Mouse (Mus musculus): Measurements from ENCODE around the gene Cyth1. TPM values are rescaled to one million over a fixed set of nuclear protein-coding genes. Genes with fewer than 3 reads are reported as not detected.

Gene Cyth1
- total and polyA plus RNA-seq, 3 experiments: 13.2 to 13.6 TPM; not detected in 1

DNA sequence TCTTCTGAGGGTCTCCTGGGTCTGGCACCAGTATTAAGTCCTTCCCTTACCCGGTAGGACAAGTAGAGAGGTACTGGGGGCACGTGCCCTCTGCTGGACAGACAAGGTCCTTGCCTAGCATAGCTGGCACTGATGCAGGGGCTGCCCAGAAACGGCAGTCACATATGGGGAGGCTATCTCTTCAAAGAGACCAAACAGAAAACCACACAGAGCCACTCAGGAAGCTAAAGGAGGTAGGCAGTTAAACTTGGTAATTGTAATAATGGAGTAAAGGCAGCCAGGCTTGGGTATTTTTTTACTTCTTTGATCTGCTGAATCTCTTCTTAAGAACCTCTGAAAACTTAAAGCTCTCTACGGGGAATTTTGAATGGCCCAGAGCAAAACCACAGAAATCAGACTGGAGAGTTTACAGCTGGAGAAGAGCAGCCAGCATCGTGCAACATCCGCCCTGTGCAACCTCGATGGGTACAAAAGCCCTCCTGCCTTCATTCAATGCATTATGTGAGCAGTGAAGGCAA is 16.0 kb downstream of the Cyth1 start (continued):
- TF ChIP-seq KAT2A (conservative IDR thresholded peaks at IDR 0.05; ENCODE audit: low read depth, low read length) (no peak), CHD2 (IDR thresholded peaks at IDR 0.05; ENCODE audit: low read length) (no peak)

DNA sequence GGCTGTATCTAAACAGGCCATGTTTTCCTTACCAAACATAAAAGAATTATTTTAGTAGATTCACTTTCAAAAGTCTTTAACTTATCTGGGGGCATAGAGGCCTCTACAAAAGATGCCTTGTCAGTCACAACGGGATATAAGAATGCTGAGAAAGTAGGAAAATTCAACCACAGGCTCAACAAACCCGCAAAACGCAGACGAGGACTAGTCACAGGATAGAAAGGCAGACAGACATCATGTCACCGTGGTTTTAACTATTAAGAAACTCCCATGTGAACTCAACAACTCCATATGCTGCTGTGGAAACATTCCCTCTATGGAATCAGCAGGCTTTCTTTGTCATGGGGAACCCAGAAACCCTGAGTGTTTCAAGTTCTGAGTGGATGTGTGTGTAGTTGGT is 18.5 kb downstream of the Cyth1 start:
- peaks cover 26 to 30% of the 10 kb centered on the region in 2 experiments for H3K4me1 ChIP-seq (ENCODE audit: control insufficient read depth in 1 of 2, insufficient read depth in 2 of 2, low read length in 2 of 2)
- H3K79me2 ChIP-seq (ENCODE audit: control insufficient read depth, insufficient read depth, low read length, poor library complexity): peaks cover 5% of the 10 kb centered on the region; the same call in 1 of the 2 replicates
- H3K27ac ChIP-seq (ENCODE audit: control insufficient read depth, low read depth, low read length): no peak overlapping the region

DNA sequence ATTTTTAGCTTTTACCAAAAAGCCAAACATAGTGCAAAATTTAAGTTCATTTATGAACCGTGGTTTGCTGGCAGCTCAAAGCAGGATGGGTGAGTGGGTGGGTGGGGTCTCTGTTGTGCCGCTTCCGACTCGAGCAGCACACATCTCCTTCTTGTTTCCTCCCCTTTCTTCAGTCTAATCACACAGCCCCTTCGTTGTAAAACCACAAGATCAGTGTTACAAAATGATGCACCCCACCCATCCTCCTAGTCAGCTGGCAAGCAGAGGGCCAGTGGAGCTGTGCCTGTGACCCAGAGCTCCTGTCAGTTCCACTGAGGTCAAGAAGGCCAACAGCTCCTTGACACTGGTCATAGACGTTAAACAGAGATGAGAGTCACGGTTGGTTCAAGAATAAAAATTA is 20.7 kb downstream of the Cyth1 start:
- Histone ChIP-seq H3K27ac (ENCODE audit: control insufficient read depth, low read depth, low read length) (peak overlapping the region; percentile 5; the same call in 1 of the 2 replicates), H3K4me3 (ENCODE audit: control insufficient read depth in 1 of 2, insufficient read depth in 1 of 2, low read depth in 2 of 2, low read length in 2 of 2) (peak overlapping the region in 1 of 2 experiments; percentile 34; a peak in 2 of 4 replicates), H3K4me1 (ENCODE audit: control insufficient read depth in 1 of 2, insufficient read depth in 2 of 2, low read length in 2 of 2) (peaks cover 21 to 28% of the 10 kb centered on the region in 2 experiments), H3K9me3 (replicated peaks; ENCODE audit: insufficient read depth, low read length) (no peaks in the 10 kb centered on the region), H3K79me2 (ENCODE audit: control insufficient read depth, insufficient read depth, low read length, poor library complexity) (peaks cover 5% of the 10 kb centered on the region; the same call in 1 of the 2 replicates), H3K27me3 (ENCODE audit: control insufficient read depth in 1 of 2, insufficient read depth in 2 of 2, low read length in 2 of 2) (no peaks in the 10 kb centered on the region), H3K36me3 (ENCODE audit: control insufficient read depth in 1 of 2, insufficient read depth in 2 of 2, low read length in 2 of 2) (peaks cover 0 to 14% of the 10 kb centered on the region in 2 experiments; a peak in 2 of 4 replicates), H3K9ac (ENCODE audit: control insufficient read depth, low read depth, low read length, poor library complexity, severe bottlenecking) (no peak overlapping the region)
- DNase-seq (ENCODE audit: low read depth, low spot score): peak; percentile 79
- TF ChIP-seq EP300 (IDR thresholded peaks at IDR 0.05; ENCODE audit: low read depth in 1 of 2, low read length in 2 of 2) (peak in 1 of 2 experiments; percentile 55; a peak in 2 of 4 replicates), POLR2AphosphoS5 (IDR thresholded peaks at IDR 0.05; ENCODE audit: borderline replicate concordance, low read depth, low read length) (no peak), RAD21 (IDR thresholded peaks at IDR 0.05; ENCODE audit: low read depth, low read length) (no peak), NELFE (IDR thresholded peaks at IDR 0.05; ENCODE audit: low read depth, low read length) (no peak), USF1 (IDR thresholded peaks at IDR 0.05; ENCODE audit: low read depth, low read length) (no peak), MYC (IDR thresholded peaks at IDR 0.05; ENCODE audit: low read depth, low read length) (no peak), BHLHE40 (IDR thresholded peaks at IDR 0.05; ENCODE audit: borderline replicate concordance, low read depth, low read length) (no peak), MAX (IDR thresholded peaks at IDR 0.05; ENCODE audit: low read length) (no peak; the same call in 1 of the 2 replicates), MXI1 (IDR thresholded peaks at IDR 0.05; ENCODE audit: low read depth, low read length) (no peak), UBTF (IDR thresholded peaks at IDR 0.05; ENCODE audit: borderline replicate concordance, insufficient read depth, low read depth, low read length) (no peak), CHD1 (IDR thresholded peaks at IDR 0.05; ENCODE audit: low read depth, low read length) (no peak), ZKSCAN1 (IDR thresholded peaks at IDR 0.05; ENCODE audit: low read depth, low read length) (no peak), JUND (IDR thresholded peaks at IDR 0.05; ENCODE audit: low read depth, low read length) (no peak), E2F4 (IDR thresholded peaks at IDR 0.05; ENCODE audit: borderline replicate concordance, low read depth, low read length) (no peak), SIN3A (IDR thresholded peaks at IDR 0.05; ENCODE audit: low read length) (peak; percentile 75), POLR2AphosphoS2 (IDR thresholded peaks at IDR 0.05; ENCODE audit: low read length) (no peak), TBP (IDR thresholded peaks at IDR 0.05; ENCODE audit: low read depth, low read length) (no peak), CTCF (IDR thresholded peaks at IDR 0.05 in 2 of 3, conservative IDR thresholded peaks at IDR 0.05 in 1 of 3; ENCODE audit: control insufficient read depth in 1 of 3, insufficient read depth in 1 of 3, low read depth in 2 of 3, low read length in 3 of 3, poor library complexity in 1 of 3, severe bottlenecking in 1 of 3) (no peak), MEF2A (IDR thresholded peaks at IDR 0.05; ENCODE audit: extremely low read depth, insufficient replicate concordance, low read depth, low read length, poor library complexity, severe bottlenecking) (no peak), ZNF384 (IDR thresholded peaks at IDR 0.05; ENCODE audit: low read depth, low read length) (no peak), CHD2 (IDR thresholded peaks at IDR 0.05; ENCODE audit: low read length) (no peak), ETS1 (IDR thresholded peaks at IDR 0.05; ENCODE audit: low read depth, low read length) (peak; percentile 81), GATA1 (IDR thresholded peaks at IDR 0.05; ENCODE audit: low read depth, low read length) (no peak), GABPA (IDR thresholded peaks at IDR 0.05; ENCODE audit: low read depth, low read length) (no peak), POLR2A (IDR thresholded peaks at IDR 0.05; ENCODE audit: control insufficient read depth in 1 of 2, insufficient read depth in 1 of 2, low read depth in 1 of 2, low read length in 2 of 2, poor library complexity in 1 of 2) (no peak)

More for the DNA sequence above, 18.5 kb downstream of the Cyth1 start:
- Histone ChIP-seq H3K27me3 (ENCODE audit: control insufficient read depth in 1 of 2, insufficient read depth in 2 of 2, low read length in 2 of 2) (no peaks in the 10 kb centered on the region), H3K4me3 (ENCODE audit: control insufficient read depth in 1 of 2, insufficient read depth in 1 of 2, low read depth in 2 of 2, low read length in 2 of 2) (no peak overlapping the region), H3K36me3 (ENCODE audit: control insufficient read depth in 1 of 2, insufficient read depth in 2 of 2, low read length in 2 of 2) (peaks cover 0 to 14% of the 10 kb centered on the region in 2 experiments; a peak in 2 of 4 replicates), H3K9ac (ENCODE audit: control insufficient read depth, low read depth, low read length, poor library complexity, severe bottlenecking) (no peak overlapping the region), H3K9me3 (replicated peaks; ENCODE audit: insufficient read depth, low read length) (no peaks in the 10 kb centered on the region)
- no peak for TF ChIP-seq ETS1 (IDR thresholded peaks at IDR 0.05; ENCODE audit: low read depth, low read length)
- no peak for TF ChIP-seq MXI1 (IDR thresholded peaks at IDR 0.05; ENCODE audit: low read depth, low read length)
- TF ChIP-seq RCOR1 (IDR thresholded peaks at IDR 0.05; ENCODE audit: low read depth, low read length): no peak
- TF ChIP-seq KAT2A (conservative IDR thresholded peaks at IDR 0.05; ENCODE audit: low read depth, low read length): no peak
- no peak for TF ChIP-seq POLR2AphosphoS5 (IDR thresholded peaks at IDR 0.05; ENCODE audit: borderline replicate concordance, low read depth, low read length)
- no peak for TF ChIP-seq SIN3A (IDR thresholded peaks at IDR 0.05; ENCODE audit: low read length)
- TF ChIP-seq SMC3 (IDR thresholded peaks at IDR 0.05; ENCODE audit: low read depth, low read length): no peak
- no peak for TF ChIP-seq CHD2 (IDR thresholded peaks at IDR 0.05; ENCODE audit: low read length)
- TF ChIP-seq JUND (IDR thresholded peaks at IDR 0.05; ENCODE audit: low read depth, low read length): no peak
- no peak for TF ChIP-seq MYB (IDR thresholded peaks at IDR 0.05; ENCODE audit: low read depth, low read length)
- DNase-seq (ENCODE audit: low read depth, low spot score): no peak

Measured in MEL (cell line).